Mouse (Mus musculus) midbrain, embryonic 15.5 days (tissue): ENCODE measurements around the gene Bco2. TPM values are rescaled to one million over a fixed set of nuclear protein-coding genes. Genes with fewer than 3 reads are reported as not detected.

Experiments used
- ATAC-seq: fragments of 200-750 bp; cut with Nextera tagmentation; replicated peaks from 2 replicates; pipeline ENCODE4 v1.8.0; 2017; ENCODE audit warnings: moderate TSS enrichment
- H3K27ac ChIP-seq: fragments of 300-500 bp; sonication (generic); 2 replicates; pipeline ENCODE4 v1.5.1; 2015; ENCODE audit warnings: mild to moderate bottlenecking, inconsistent platforms
- H3K27me3 ChIP-seq: fragments of 300-500 bp; sonication (generic); replicated peaks from 2 replicates; pipeline ENCODE4 v1.6.1; 2015; ENCODE audit warnings: inconsistent platforms
- H3K36me3 ChIP-seq: fragments of 300-500 bp; sonication (generic); replicated peaks from 2 replicates; pipeline ENCODE4 v1.6.1; 2015; ENCODE audit warnings: inconsistent platforms
- H3K4me1 ChIP-seq: fragments of 300-500 bp; sonication (generic); 2 replicates; pipeline ENCODE4 v1.6.1; 2015; ENCODE audit warnings: inconsistent platforms
- H3K4me2 ChIP-seq: fragments of 300-500 bp; sonication (generic); 2 replicates; pipeline ENCODE4 v1.6.1; 2015; ENCODE audit warnings: inconsistent platforms, mild to moderate bottlenecking, moderate library complexity
- H3K4me3 ChIP-seq: fragments of 300-500 bp; sonication (generic); 2 replicates; pipeline ENCODE4 v1.5.1; 2015; ENCODE audit warnings: mild to moderate bottlenecking, inconsistent platforms
- H3K9ac ChIP-seq: fragments of 300-500 bp; sonication (generic); 2 replicates; pipeline ENCODE4 v1.6.1; 2015; ENCODE audit warnings: mild to moderate bottlenecking, inconsistent platforms
- H3K9me3 ChIP-seq: fragments of 300-500 bp; sonication (generic); 2 replicates; pipeline ENCODE4 v1.6.1; 2016; ENCODE audit warnings: inconsistent platforms
- WGBS: fragments of 180-500 bp; shearing (Covaris S2); methylation state at CpG from one replicate; pipeline ENCODE4 v1.1.7; 2015; ENCODE audit warnings: mixed read lengths; 5-methylcytosine and 5-hydroxymethylcytosine counted together
- polyA plus RNA-seq: library from polyadenylated mRNA; unstranded; fragments of >200 nt; fragmentation: Nextera tagmentation; extraction: Ambion mirVana; gene quantifications from 2 replicates; pipeline ENCODE4 v1.2.1, GENCODE M21; 2015

The Bco2 gene
- polyA plus RNA-seq, 1 experiment from 2014 or later, result 0.45 TPM

GRCm38 (mm10) chr9:50585145-50585818, 30.3 kb upstream of the Bco2 start:
- Histone ChIP-seq H3K9ac (no peak overlapping the region), H3K4me1 (no peaks in the 10 kb centered on the region), H3K36me3 (no peaks in the 10 kb centered on the region), H3K4me3 (no peak overlapping the region), H3K27me3 (no peaks in the 10 kb centered on the region), H3K4me2 (no peak overlapping the region), H3K9me3 (no peaks in the 10 kb centered on the region), H3K27ac (no peak overlapping the region)
- 86% methylated on average over 6 of the region's 6 CpGs for WGBS
- ATAC-seq, result no peak

DNA sequence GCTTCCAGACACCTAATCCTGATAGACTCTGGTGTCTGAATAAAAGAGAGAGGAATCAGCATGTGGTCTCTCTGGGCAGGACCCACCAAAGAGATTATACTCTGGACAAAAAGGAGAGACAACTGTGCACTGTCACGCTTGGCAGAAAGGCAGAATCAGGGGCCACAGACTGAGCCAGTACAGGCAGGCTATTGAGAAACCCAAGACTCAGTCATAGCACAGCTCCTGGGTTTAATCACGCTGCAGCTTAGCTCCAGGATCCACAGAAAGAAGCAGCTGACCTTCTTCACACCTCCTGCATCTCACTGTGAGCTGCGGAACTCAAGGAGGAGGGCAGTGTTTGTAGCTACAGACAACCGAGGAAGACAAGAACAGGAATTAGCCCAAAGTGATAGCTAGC, 25.4 kb upstream of the Bco2 start:
- no peak overlapping the region for H3K9ac ChIP-seq
- H3K4me3 ChIP-seq, result no peak overlapping the region
- no peaks in the 10 kb centered on the region for H3K27me3 ChIP-seq
- H3K4me2 ChIP-seq, result no peak overlapping the region
- ATAC-seq, result no peak
- H3K9me3 ChIP-seq, result no peaks in the 10 kb centered on the region
- no peak overlapping the region for H3K27ac ChIP-seq
- H3K36me3 ChIP-seq, result no peaks in the 10 kb centered on the region
- 5% methylated on average over 4 of the region's 4 CpGs for WGBS
- H3K4me1 ChIP-seq, result no peaks in the 10 kb centered on the region

GRCm38 (mm10) chr9:50569599-50570525, 14.9 kb upstream of the Bco2 start:
- ATAC-seq, result no peak
- Histone ChIP-seq H3K4me2 (no peak overlapping the region), H3K9me3 (no peaks in the 10 kb centered on the region), H3K4me3 (no peak overlapping the region), H3K27me3 (no peaks in the 10 kb centered on the region), H3K36me3 (no peaks in the 10 kb centered on the region), H3K4me1 (no peaks in the 10 kb centered on the region), H3K27ac (no peak overlapping the region), H3K9ac (no peak overlapping the region)
- WGBS, result 83% methylated on average over 10 of the region's 10 CpGs

DNA sequence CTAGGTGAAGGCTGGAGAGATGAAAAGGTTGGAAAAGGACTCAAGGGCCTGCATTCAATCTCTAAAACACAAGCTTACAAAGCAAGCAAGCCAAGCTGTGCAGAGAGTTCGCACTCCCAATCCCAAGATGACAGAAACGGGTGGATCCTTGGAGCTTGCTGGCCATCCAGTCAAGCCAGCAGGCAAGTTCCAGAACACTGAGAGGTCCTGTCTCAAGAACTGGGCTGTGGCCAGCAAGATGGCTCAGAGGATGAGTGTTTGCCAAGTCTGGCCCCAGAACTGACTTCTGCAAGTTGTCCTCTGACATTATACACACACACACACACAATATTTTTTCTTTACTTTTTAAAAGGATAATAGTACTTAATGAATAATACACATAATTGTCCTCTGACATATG, 12.9 kb upstream of the Bco2 start:
- no peaks in the 10 kb centered on the region for H3K9me3 ChIP-seq
- no peaks in the 10 kb centered on the region for H3K4me1 ChIP-seq
- H3K36me3 ChIP-seq, result no peaks in the 10 kb centered on the region
- WGBS, result 89% methylated on average over 2 of the region's 2 CpGs
- H3K27ac ChIP-seq, result no peak overlapping the region
- no peak overlapping the region for H3K4me2 ChIP-seq
- ATAC-seq, result no peak
- H3K4me3 ChIP-seq, result no peak overlapping the region
- H3K27me3 ChIP-seq, result no peaks in the 10 kb centered on the region
- H3K9ac ChIP-seq, result no peak overlapping the region

GRCm38 (mm10) chr9:50567372-50567771, 12.4 kb upstream of the Bco2 start:
- no peaks in the 10 kb centered on the region for H3K4me1 ChIP-seq
- H3K9ac ChIP-seq, result no peak overlapping the region
- H3K4me3 ChIP-seq, result no peak overlapping the region
- ATAC-seq, result no peak
- H3K27me3 ChIP-seq, result no peaks in the 10 kb centered on the region
- no peaks in the 10 kb centered on the region for H3K36me3 ChIP-seq
- H3K27ac ChIP-seq, result no peak overlapping the region
- no peak overlapping the region for H3K4me2 ChIP-seq
- 95% methylated on average over 4 of the region's 4 CpGs for WGBS
- no peaks in the 10 kb centered on the region for H3K9me3 ChIP-seq

GRCm38 (mm10) chr9:50565940-50566339, 11.0 kb upstream of the Bco2 start:
- WGBS, result 84% methylated on average over 4 of the region's 4 CpGs

DNA sequence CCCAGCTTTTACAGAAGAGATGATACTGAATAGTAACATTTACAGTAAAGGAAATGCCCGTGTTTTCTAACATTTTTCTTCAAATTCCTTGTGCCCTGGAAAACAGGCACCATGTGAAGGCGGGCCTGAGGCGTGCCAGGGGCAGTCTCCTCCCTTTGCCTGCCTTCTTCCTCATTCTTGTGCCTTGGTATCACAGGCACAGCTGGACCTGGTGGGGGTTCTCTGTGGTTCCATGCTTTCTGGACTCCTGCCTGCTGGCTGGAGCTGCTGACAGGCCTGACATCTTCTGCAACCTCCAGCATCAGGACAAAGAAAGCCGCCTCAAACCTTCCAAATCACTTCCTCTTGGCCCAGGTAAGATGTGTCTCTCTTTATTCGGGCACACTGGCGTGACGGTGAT, 10.2 kb upstream of the Bco2 start:
- 77% methylated on average over 7 of the region's 7 CpGs for WGBS
- no peak overlapping the region for H3K4me3 ChIP-seq
- no peaks in the 10 kb centered on the region for H3K4me1 ChIP-seq
- H3K9ac ChIP-seq, result no peak overlapping the region
- no peak overlapping the region for H3K27ac ChIP-seq
- no peak overlapping the region for H3K4me2 ChIP-seq
- H3K27me3 ChIP-seq, result no peaks in the 10 kb centered on the region
- no peaks in the 10 kb centered on the region for H3K36me3 ChIP-seq
- no peak for ATAC-seq
- H3K9me3 ChIP-seq, result no peaks in the 10 kb centered on the region

More at GRCm38 (mm10) chr9:50565940-50566339, 11.0 kb upstream of the Bco2 start:
- Histone ChIP-seq H3K27ac (no peak overlapping the region), H3K4me1 (no peaks in the 10 kb centered on the region), H3K4me3 (no peak overlapping the region), H3K27me3 (no peaks in the 10 kb centered on the region), H3K4me2 (no peak overlapping the region), H3K9ac (no peak overlapping the region), H3K9me3 (no peaks in the 10 kb centered on the region), H3K36me3 (no peaks in the 10 kb centered on the region)
- no peak for ATAC-seq

DNA sequence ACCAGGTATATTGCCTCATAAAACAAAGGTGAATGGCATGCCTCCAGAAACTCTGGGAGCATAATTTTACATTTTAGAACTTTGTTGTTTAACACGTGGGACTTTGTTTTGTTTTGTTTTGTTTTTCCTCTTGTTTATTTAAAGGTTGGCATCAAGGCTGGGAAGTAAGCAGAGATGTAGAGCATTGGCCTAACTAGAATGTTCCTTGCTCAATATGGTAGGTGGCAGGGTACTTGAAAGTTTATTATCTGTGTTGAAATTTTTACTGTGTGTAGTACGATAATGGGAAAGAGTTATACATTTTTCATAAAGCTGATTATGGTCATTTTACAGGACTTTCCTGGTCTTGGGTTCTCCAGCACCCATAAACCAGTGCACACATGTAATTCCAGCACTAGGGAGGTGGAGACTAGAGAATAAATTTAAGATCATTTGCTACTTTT, 7.0 kb upstream of the Bco2 start:
- Histone ChIP-seq H3K4me3 (no peak overlapping the region), H3K9ac (no peak overlapping the region), H3K36me3 (no peaks in the 10 kb centered on the region), H3K27me3 (no peaks in the 10 kb centered on the region), H3K27ac (no peak overlapping the region), H3K4me1 (no peaks in the 10 kb centered on the region), H3K4me2 (no peak overlapping the region), H3K9me3 (no peaks in the 10 kb centered on the region)
- ATAC-seq, result no peak
- 87% methylated on average over 2 of the region's 2 CpGs for WGBS

DNA sequence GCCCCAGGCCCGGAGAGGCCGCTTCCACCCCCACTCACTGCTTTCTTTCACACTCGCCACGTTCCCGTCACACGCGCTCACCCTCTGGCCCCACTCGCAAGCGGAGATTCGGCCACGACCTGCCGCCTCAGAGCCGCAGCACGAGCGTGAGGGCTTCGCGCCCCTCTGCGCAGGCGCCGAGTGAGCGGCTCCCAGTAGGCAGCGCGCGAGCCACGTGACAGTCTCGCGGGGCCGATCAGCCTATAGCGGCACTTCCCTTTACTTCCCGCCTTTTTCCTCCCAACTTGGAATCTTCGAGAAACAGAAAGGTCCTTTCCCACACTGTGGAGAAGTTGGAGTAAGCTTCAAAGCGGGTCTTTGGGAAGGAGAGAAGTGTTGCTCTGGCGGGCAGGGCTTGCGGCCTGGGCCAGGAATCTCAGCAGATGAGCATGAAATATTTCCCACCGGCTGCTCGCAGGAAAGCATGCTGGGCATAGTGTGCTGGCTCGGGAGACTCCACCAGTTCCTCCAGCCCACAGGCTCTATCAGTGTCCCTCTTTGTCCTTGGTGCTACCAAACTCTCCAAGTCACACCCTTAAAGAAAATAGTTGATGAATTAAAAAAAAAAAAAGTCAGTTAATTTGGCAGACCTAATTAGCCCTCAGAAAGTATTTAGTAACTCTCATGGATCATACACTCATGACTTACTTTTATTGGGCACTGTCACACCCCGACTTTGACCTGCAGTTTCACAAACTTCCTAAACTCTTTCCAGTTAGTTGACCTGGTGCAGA, 6.3 kb upstream of the Bco2 start, which contains the start of gene Tex12:
Tex12 (minus strand) TSS at position 181 of the 773 bp plus-strand sequence.
- no peak within 1 kb of the TSS for H3K4me3 ChIP-seq
- no peak within 1 kb of the TSS for H3K4me2 ChIP-seq
- no peak within 1 kb of the TSS for H3K9ac ChIP-seq
- no peaks in the 10 kb centered on the region for H3K27me3 ChIP-seq
- WGBS, result 90% methylated on average over 38 of the region's 38 CpGs
- no peaks in the 10 kb centered on the region for H3K4me1 ChIP-seq
- no peaks in the 10 kb centered on the region for H3K36me3 ChIP-seq
- no peak for ATAC-seq
- H3K27ac ChIP-seq, result no peak within 1 kb of the TSS
- H3K9me3 ChIP-seq, result no peaks in the 10 kb centered on the region

DNA sequence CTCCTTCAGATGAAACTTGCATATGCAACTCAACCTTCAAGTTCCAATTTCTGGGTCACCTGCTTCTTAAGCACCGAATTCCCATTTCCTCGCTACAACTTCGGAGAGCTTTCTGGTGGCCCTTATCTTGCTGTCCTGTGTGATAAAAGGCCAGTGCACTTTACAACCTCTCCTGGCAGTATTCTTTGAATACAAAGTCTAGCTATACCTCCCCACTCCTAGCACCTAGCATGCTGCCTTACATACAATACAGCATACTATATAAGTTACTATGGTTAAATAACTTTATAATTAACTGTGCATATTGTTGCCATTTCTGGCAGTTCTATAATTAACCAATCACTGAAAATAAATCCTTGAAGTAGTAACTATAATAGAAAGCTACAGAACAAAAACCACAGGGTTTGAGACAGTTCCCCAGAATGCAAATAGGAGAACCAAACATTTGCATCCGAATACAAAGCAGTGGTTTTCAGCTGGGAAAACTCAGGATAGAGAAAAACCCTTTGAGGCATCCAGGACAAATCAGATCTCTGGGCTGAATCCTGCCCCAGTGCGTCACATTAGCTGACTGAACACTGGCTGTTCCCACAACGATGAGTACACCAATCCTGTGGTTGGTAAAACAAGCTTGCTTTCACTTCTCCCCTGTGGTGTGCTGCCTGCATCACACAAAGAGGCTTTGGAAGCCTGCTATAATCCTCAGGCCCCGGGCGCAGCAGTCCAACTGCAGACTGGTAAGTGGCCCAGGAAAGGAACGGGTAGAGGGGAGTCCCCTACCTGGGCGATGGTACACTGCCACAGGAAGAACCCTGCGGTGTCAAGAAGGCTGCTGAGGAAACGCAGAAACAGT, 514 bp downstream of the Bco2 start, which contains the start of gene Il18:
Il18 (plus strand) TSS at position 587 of the 853 bp plus-strand sequence.
- peak; percentile 95 for ATAC-seq
- Histone ChIP-seq H3K27ac (peak within 1 kb of the TSS; percentile 81), H3K9ac (peak within 1 kb of the TSS; percentile 37; the same call in 1 of the 2 replicates), H3K27me3 (no peaks in the 10 kb centered on the region), H3K4me2 (peak within 1 kb of the TSS; percentile 46), H3K36me3 (no peaks in the 10 kb centered on the region), H3K4me3 (peak within 1 kb of the TSS; percentile 28), H3K4me1 (peaks cover 16% of the 10 kb centered on the region), H3K9me3 (no peaks in the 10 kb centered on the region)
- 18% methylated on average over 12 of the region's 12 CpGs for WGBS

- Histone ChIP-seq H3K27me3 (no peaks in the 10 kb centered on the region), H3K9me3 (no peaks in the 10 kb centered on the region), H3K4me1 (peaks cover 16% of the 10 kb centered on the region), H3K27ac (no peak overlapping the region), H3K9ac (no peak overlapping the region), H3K4me2 (no peak overlapping the region), H3K4me3 (no peak overlapping the region), H3K36me3 (no peaks in the 10 kb centered on the region)
- 84% methylated on average over 2 of the region's 2 CpGs for WGBS
- no peak for ATAC-seq
These were observed 1.4 kb downstream of the Bco2 start for GRCm38 (mm10) chr9:50553547-50553946.
